Mouse (Mus musculus) spleen, adult 18-20 months (tissue): Measurements from ENCODE around the gene Emp1.

Source experiments
- DNase-seq, 2 experiments: peaks; one replicate each; pipeline ENCODE4 v3.0.0; 2022; ENCODE audit warnings: mixed read lengths in 2 of 2

Emp1 gene

DNA sequence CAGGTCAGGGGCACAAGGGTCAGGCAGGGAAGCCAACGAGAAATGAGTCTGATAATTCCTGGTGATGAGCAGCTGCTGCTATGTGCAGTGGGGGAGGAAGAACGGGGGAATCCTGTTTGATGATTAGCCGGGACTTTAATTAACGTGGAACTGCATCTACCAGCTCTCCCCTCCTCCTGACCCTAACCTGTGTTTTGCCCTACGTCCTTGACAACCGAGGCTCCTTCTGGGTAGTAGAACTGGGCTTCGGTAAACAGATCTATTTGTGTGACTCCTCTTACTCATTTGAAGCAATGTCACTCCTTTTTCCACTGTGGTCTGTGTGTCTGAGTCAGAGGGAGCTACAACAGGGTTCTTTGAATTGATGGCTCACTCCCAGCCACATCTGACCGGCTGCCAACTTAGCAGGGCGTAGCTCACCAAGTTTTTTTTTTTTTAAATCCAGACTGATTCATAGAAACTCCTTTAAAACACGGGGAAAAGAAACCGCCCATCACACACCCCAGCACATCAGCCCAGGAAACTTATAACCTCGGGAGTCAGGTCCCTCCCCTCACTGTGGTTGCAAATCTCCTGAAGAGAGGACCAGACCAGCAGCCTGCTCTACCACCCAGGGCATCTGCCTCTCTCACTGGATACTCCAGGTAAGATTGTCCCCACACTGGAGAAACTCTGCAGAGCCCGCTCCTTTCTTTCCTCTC, at the start of gene Emp1:
TSS of gene Emp1 (plus strand) at position 87 of the 701 bp plus-strand sequence.
- no peak for DNase-seq

DNA sequence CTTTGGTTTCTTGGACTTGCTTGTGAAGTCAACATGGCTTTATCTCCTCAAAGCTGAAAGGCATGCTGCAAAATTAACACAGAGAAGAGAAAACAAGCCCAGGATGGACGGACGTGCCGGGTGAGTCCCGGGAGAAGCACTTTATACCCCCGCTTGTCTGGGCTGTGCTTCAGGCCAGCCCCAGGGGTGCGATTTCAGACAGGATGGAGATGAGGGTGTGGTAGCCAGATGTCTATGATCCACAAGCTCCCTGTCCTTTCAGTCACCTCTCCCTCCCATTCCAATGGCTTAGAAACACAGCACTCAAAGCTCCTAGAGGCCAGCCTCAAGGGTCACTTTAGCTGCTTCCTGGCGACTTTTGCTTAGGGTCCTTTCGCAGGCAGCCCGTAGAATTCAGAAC, 48.4 kb upstream of the Emp1 start:
- no peak for DNase-seq

DNA sequence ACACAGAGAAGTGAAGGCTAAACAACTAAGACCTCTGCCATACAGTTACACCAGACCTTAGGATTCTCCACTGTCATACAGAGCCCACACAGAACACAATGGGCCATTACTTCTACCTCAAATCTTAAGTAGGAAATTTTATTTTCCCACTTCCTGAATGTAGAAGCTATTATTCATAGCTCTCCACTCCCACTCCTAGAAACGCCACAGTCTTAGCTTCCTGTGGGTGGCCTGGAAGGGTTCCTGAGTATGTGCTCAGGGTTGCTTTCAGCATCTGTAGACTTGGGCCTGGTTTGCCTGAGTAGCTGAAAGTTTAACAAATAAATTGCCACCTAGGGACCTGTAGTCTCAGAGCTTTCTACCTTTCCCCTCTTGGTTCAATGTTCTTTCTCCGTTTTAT, 46.2 kb upstream of the Emp1 start:
- no peak for DNase-seq

DNA sequence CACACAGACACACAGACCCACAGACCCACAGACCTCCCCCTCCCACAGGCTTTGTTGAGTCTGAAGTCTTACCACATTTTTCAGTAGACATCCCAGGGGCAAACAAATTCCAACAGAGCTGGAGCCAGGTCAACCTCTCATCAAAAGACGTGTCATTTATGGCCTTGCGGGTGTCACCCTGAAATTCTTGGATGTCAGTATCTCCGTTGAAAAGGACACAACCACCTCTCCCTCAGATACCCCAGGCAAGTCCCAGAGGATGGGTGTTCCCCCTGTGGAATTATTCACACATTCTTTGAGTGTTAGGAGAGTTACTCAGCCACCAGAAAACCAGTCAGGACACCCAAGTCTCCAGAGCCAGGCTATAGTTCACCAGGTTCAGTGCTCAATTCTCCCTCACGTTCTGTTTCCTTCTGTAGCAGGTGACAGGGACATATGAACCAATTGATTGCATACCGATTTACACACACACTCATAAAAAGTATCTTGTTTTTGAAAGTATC, 42.9 kb upstream of the Emp1 start:
- DNase-seq, result no peak

DNA sequence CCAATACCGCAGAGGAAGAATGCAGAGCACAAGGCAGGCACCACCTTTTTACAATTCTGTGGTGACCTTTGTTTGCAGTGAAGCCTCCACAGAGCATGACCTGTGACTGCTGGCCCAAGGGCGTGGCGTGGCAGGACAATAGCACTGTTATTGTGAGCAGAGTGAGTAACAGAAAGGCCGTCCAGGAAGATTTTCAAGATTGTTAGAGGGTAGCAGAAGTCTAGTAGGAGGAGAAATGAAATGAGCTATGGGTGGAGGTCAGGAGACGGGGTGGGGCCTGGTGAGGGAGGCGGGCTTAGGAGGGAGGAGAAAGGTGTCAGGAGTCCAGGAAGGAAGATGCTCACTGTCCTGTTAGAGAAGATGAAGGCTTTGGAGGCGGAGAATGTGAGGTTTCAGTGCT, 39.6 kb upstream of the Emp1 start:
- DNase-seq, result no peak

DNA sequence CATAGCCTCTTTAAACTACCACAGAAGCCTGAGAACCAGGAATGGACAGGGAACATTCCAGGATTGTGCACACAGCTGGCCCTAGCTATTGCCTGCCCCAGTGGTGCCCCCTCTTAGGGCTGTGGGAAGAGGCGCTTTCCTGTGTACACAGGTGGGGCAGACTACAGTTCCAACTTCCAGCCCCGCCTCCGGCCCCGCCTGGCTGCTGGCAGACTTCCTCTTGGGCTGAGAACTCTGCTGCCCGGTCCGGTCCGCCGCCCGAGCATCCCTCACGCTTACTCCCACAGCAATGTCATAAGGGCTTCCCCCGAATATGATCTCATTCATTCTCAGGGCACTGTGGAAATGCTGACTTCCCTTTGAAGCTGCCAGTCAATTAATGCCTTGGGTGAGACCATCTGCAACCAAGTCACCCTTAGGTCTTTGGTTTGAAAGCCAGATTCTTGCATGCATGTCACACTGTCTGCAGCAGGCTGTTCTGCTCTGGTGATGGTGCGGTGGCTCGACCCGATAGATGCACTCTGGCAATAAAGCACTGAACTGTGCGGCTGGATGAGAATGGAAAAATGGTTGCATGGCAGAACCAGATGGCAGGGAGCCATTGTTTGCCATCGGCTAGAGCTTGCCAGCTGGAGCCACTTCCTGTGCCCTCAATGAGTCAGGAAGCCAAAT, 38.9 kb upstream of the Emp1 start:
- DNase-seq, result peak; percentile 31 to 49

DNA sequence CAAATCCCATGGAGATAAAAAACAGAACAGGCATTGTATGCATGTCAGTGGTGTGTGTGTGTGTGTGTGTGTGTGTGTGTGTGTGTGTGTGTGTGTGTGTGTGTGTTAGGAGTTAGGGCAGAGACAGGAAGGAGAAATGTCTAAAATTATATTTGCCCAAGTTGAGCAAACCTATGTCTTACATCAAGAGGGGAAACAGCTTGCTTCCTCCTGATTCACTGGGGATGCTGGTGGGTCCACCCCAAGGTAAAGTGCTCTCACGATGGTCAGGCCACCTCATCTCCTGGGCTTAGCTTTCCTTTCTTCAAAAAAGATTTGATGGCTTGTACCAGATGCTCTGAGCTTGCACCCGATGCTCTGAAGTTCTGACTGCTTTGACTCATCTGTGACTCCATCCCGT, 38.2 kb upstream of the Emp1 start:
- no peak for DNase-seq

DNA sequence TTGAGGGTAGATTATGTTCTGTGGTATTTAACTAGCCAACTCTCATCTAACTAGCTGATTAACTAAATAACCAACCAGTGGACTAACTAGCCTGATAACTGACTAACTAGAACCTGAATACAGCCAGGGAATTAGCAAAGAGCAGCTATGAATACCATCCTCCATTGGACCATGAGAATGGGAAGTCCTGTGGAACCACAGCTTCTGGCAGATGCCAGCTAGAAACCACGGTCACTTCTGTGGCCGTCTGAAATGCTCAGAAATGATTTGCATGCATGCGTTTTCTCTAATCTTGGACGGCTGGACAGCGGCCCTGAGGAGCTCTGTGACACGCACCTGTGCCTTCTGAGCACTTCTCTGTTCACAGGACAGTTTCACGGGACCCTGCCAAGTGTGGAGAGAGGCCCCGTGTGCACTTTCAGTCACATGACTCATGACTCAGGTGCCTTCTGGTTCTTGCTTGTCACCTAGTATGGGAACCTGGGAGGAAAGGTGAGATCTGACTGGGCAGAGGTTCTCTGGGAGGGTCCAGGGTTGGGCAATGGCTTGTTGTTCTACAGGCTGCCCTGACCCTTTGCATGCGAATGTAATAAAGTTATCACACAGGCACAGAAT, 37.6 kb upstream of the Emp1 start:
- DNase-seq, result no peak

DNA sequence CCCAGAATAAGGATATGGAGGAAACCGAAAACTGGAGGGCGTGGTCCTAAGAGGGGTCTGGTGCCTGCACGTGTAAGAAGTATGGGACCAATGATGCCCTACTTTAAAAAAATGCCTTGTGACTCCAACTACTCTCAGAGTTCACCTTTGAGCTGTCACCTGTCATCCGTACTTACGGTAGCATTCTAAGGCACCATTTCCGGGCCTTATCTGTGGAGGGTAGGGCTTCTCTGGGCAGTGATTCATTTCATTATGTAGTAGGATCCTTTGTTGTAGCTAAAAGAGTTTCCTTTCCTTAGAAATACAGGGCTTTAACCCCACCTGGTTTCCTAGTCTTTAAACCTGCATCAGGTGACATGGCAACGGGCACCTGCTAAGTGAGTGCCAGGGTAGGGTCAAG, 35.5 kb upstream of the Emp1 start:
- DNase-seq, result no peak

DNA sequence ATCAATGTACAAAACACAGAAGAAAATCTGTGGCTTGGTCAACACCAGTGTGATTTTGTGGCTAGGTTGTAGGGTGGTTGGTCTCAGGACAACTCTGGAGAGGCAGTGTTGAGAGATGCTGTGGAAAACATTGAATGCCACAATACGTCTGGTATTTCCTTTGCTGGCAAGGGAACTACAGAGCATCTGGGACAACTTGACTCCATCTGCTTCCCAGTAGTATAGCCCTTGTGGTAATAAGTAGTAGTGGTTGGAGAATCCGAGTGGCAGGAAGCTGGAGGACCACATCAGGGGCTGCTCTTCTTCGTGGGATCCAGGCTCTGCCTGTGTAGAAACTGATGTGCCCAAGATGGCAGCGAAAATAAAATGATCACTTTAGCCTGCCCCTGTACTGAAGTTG, 30.4 kb upstream of the Emp1 start:
- no peak for DNase-seq

DNA sequence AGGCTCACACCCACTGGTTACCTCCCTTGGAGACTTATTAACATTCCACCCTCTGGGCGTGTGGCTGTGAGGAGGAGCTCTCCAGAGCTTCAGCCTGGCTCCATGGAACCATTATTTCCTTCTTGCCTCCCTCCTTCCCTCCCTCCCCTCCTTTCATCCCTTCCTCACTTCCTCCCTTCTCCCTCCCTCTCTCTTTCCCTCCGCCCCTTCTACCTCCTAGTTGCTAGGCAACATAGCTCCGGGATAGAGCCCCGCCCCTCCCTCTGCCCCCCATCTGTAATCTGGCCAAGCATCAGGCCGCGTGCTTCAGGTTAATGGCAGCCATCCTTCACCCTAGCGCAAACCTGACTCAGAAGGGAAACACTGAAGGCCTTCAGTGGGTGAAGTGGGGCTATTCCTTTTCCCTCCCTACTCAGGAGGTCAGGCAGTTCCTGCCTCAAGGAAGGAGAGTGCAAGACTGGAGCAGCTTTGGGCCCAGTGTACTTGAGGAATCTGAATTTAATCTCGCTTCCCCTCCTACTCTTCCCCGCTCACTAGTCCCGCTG, 29.5 kb upstream of the Emp1 start:
- no peak for DNase-seq

DNA sequence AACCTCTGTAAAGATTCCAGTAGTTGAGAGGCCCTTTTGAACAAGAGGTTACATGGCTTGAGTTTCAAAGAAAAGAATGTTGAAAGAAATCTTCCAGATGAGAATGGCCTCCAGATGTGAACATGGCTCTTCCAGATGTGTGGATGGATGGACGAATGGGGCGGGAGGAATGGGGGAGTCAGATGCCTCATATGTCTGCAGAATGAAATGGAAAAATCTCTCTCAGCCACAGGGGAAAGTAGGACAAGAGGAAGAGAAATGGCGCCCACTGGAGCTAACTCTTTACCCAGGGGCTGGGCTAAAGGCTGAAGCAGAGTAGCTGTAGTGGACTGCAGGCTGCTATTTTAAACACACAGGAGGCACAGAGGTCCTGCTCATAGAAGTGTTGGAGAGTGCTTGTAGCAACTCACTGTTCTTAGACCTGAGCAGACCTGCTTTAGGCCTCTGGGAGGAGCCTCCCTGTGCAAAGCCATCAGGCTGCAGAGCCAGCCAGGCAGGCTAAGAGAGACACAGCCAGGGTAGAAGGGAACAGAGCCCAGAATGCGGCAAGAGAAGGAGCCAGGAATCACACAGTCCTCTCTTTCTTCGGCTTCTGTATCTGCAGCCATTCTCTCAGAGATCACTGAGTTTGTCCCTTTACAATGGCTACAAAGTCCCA, 28.2 kb upstream of the Emp1 start:
- no peak for DNase-seq

DNA sequence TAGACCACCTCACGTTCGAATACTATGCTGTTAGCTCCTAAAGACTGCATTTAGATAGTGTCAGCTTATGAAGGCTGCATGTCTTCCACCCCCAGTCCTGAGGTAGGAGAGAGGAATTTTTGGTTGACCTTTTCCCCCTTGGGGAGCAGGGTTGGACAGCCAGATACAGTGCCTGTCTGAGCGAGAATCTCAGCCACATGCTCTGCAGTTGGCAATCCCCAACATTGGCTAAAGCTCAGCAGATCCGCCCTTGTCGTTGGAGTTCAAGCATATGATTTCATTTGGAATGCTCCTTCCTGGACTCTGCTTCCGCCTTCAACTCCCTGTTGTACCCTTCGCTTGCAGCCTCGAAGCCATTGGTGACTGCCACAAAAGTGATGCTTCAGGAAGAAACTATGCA, 26.0 kb upstream of the Emp1 start:
- DNase-seq, result no peak

DNA sequence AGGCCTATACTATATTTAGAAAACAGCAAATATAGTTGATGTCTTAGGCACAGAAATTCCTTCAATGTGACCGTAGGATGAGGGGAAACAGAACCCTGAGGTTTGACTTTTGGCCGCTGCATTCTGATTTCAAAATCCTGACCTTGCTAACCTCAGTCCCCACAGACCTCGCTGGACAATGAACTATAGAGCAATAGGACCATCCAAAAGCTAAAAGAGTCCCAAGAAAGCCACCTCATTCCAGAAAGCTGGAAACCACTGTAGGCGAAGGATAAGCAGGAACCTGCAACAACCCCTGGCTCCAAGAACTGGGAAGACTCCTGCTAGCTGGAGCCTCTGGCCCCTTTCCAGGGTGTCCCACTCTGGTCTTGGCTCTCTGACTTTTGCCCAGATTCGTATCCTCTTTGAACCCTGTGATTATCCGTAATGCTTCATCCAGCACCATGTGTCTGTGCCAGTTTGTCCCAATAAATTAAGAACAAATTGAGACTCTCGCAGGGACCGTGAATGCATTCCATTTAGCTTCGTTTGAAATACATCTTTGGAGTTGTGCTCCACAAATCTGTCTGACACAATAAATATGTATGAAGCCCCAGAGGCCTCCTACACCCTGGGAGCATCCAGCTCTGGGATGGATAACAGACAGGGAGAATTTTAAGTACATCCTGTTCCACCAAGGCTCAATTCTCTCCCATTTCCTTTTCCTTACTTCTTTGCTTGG, 21.8 kb upstream of the Emp1 start:
- DNase-seq, result no peak

DNA sequence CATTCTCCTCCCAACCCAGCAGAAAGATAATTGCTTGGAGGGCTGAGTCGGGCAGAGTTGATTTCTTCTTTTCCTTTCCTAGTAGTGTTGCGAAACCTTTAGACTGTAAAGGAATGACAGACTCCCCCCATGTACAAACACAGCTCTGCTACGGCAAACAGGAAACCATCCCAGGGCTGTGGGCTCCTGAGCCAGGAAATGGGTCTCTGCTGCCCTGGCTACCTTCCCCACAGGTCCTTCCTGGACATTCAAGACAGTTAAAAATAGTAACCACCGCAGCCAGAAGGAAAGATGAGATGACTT, 21.3 kb upstream of the Emp1 start:
- DNase-seq, result no peak

DNA sequence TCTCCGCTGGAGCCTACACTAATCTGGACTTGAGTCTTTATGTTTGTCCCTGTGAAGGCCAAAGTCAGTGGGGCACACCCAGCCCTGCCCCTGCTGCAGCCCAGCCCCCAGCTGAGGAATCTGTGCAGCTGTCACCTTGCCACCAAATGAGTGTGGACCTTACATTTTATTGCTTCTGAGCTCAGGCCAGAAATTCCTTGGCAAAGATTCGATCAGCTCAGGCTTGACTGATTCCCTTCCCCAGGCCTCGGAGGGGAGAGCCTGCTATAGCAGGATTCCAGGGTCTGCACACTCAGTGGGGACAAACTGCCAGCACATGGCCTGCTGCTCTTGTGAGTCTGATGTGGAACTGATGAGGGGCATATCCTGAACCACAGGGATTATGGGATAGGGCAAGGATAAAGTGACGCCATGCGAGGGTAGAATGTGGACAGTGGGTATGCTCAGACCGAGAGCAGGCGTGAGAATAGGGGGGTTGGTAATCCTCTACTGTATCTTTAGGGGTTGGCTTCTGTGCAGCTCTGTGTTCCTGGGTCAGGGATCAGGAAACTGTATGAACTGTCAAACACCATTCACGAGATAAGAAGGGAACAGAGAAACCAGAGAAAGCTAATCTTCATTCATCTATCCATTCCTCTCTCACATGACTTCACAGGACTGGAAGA, 10.6 kb upstream of the Emp1 start:
- DNase-seq, result no peak

DNA sequence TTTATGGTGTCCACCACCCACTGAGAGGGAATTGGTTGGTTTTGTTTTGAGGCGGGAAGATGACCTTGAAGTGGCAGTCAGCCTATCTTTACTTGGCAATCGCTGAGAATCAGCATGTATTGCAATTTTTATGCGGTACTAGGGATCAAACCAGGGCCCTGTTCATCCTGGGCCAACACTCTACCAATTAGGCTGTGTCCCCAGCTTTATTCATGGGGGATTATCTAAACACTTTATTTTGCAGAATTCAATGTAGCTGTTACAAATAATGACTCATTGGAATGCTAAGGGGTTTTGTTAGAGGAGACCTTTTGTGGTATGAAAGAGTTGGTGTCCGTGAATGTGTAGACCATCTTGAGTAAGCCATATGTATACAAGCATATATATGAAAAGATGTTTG, 9.8 kb upstream of the Emp1 start:
- no peak for DNase-seq

DNA sequence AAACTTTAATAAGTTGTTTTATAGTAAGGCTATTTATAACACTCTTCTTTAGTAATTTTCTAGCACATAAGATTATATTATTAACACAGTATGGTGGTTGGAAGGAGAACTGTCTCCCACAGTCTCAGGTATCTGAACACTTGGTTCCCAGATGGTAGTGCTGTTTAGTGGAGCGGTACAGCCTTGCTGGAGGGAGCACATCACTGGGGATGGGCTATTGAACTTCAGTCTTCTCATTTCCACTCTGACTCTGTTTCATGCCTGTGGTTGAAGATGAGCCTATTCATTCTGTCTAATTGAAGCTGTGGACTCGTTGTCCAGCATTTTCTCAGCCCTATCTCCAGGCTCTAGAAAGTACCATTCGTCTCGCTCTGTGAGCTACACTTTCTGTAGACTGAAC, 7.4 kb upstream of the Emp1 start:
- no peak for DNase-seq

DNA sequence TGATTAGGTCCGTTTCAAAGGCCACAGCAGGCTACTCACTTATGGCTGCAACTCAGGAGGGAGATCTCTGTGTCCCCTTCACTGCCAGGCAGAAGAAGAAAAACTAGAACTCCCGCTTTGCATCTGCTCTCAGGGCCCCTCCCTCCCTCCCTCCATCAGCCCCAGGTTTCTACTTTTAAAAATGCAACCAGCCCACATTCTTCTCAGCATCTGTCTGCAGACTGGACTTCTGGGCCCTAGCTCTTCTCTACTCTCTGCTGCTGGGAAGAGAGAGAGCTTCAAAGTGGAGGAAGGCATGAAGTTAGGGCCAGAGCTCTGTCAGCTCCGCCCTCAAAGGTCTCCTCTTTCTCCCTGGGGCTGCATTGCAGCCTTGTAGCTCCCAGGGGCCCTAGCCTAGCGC, 2.0 kb upstream of the Emp1 start:
- DNase-seq, result no peak

DNA sequence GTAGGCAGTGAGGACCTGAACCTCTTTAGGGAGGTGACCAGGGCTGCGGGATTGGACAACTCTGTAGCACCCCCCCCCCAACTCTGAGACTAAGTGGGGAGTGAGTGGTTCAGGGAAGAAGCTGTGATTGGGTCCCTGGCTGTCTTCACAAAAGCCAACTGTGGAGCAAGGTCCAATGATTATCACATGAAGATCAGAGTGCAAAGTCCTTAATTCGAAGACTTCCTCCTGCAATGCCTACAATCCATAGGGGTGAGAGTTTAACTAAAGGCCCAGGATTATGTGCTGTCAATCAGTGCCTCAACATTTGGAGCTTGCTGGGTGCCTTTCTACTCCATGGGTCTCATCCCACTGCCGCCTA, 267 bp upstream of the Emp1 start:
- DNase-seq, result no peak

DNA sequence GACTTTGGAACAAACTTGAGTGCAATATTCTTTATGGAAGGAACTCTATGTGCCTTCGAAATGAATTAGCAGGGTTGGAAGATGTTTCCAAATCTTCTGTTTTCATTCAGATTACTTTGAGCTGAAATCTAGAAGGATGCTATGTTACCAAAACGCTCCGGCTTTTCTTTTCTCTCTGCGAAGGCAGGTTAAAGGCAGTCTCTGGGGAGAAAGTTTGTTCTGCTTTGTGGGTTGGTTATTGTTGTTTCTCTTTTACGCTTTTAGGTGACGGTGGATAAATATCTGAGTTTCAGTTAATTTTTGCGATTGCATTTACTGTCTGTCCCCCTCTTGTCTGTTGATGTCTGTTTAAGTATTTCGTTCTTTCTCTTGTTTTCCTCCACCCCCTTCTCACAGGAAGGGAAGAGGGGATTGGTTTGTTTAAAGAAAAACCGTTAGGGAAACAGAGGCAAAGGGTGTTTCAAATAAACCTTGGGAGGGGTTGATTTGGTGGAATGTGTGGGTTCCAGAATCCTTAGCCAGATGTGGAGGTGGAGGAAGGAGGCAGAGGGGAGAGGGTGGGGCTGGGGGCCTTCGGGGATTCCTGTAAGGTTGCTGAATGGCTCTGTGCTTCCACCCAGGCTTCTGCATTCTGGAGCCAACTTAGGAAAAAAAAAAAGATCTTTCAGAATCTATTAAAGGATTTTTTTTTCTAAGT, 1.1 kb downstream of the Emp1 start:
- DNase-seq, result no peak
